Mouse (Mus musculus) thymus, postnatal 25 days (tissue): ENCODE results near the gene Rab6a.
A peak's percentile ranks its signal among the peaks of the same experiment; 100 is the strongest.

Source experiments
- DNase-seq: peaks from one replicate; pipeline ENCODE4 v3.0.0; 2022

Gene Rab6a

DNA sequence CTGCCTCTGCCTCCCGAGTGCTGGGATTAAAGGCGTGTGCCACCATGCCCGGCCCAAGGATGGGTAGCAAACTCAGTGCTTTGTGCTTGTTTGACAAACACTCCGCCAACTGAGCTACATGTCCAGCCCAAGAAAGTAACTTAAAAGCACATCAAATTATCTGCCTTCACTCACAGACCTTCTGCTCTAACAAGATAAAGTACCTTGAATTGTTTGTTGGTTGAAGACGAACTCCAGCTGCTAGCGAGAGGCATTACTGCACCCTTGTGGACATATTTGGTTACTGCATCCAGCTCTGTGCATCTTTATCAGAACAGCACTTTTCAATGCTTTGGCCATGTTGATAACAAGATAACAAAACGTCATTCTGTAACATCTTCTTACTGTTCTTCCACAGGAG, 77.3 kb downstream of the Rab6a start:
- DNase-seq = peak; percentile 58

DNA sequence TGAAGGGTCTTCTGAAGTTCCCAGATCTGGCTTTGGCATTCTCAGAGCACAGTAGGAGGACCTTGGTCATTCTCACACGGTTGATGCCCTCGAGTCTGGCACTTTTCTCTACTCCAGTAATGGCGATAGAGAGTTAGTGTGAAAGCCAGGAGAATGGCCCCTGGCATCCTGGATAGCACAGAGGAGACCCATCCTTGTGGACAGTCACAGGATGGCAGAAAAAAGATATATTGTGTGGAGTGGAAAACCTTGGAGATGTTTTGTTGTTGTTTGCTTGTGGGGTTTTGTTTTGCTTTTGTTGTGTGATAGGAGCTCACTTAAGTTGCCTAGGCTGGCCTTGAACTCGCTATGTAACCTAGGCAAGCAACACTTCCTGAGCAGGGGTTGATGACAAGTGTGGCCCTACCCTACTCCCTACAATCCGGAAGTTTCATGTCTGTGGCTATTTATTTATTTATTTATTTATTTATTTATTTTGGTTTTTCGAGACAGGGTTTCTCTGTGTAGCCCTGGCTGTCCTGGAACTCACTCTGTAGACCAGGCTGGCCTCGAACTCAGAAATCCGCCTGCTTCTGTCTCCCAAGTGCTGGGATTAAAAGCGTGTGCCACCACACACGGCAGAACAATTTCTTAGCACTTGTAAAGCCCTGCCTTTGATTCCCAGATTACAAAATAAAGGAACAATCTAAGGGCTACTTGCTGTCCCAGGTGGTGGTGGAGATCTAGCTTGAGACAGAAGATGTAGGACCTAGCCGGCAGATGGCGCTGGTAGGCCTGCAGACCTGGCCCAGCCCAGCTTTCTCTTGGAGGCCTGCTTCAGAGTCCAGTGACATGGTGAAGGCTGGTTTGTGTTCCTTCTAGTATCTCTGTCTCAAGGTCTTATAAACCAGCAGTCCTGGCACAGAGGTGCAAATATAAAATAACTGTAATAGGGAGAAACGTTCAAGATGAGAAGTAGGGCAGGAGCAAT, 78.1 kb downstream of the Rab6a start:
- peak; percentile 67 for DNase-seq

DNA sequence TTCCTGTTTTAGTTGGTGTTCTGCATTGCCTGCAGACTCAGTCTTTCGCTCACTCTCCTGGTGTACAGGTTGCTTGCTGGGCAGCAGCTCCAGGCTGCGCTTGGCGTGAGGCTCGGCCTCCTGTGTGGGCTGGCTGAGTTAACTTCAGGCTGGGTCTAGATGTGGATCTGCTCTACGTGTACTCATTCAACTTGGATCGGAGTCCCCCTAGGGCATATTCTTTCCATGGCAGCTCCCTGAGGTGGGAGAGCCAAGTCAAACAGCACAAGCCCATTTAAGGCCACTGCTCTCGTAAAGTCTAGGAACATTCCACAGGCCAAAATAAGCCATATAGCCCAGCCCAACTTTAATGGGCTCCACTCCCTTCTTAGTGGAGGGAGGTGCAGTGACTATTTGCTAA, 81.3 kb downstream of the Rab6a start:
- DNase-seq = no peak
